Mouse (Mus musculus): ENCODE data around the gene Vamp1. TPM values are rescaled to one million over a fixed set of nuclear protein-coding genes. Genes with fewer than 3 reads are reported as not detected.

Vamp1 gene
- total RNA-seq (2021): 10 to 100 TPM; 75.3 to 80.4 TPM

DNA sequence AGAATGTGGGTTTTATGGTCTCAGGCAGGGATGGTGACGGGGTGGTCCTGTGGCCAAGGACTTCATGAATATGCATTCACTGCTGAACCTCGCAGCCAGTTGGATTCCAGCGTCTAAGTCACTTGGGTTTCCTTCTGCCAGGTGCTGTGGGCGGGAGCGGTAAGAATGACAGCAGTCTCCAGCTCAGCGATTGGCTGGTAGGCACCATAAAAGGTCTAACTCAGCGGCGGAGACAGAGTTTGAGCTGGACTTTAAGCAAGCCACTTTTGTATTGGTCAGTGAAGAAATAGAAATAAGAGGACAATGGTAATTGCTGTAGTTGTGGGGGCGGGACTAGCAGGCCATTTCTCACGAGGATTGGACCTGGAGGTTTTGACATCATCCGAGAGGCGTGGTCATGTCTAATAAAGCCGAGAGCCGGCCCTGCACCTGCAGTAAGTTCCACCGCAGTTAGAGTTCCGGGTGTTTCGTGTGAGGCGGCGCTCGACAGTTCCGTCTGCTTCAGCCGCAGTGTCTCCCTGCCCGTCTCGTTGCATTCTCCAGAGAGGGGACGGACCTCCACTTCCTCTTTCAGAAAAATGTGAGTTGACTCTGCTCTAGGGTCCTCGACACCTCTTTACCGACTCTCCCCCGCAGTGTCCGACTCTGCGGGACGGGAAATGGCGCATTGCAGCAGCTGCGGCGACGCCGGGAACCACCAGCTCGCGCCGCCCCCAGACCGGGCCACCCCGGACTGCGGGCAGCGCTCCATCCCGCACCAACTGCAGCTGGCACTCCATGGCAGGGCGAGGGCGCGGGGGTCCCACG lies at the start of gene Vamp1:
TSS of gene Vamp1 (plus strand) at position 404 of the 807 bp plus-strand sequence.
- DNase-seq: peak; percentile 90 to 92

DNA sequence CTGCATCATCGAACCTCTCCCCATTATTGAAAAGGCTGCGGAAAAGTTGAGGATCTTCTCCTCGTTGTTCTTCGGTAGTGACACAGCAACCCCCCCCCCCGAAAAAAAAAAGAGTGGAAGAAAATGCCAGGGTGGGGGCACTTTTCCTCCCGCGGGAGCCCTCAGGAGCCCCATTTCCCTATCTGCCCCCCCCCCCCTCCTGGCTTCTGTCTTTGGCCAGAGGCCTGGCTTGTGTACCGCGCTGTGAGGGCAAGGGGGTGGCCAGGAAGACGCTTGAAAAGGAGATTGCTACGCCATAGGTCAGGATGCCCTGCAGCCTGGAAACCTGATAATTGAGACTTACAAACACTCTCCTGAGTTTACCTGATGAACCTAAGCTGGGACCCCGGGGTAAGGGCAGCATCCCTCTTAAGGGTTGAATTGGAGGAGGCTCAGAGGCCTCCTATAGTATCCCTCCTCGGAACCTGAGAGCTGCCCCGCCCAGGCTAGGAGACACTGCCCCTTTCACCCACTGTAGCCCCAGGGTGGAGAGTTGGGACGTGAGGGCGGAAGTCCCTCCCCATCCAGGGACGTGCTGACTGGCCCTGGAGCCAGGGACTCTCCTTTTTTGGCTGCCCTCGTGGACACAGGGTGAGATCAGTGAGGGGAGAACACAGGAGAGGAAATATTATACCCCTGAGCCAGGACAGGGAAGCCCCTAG lies 49.1 kb upstream of the Vamp1 start, which contains the start of gene Gapdh:
TSS of gene Gapdh (minus strand) at position 417 of the 701 bp plus-strand sequence.
- DNase-seq: no peak

DNA sequence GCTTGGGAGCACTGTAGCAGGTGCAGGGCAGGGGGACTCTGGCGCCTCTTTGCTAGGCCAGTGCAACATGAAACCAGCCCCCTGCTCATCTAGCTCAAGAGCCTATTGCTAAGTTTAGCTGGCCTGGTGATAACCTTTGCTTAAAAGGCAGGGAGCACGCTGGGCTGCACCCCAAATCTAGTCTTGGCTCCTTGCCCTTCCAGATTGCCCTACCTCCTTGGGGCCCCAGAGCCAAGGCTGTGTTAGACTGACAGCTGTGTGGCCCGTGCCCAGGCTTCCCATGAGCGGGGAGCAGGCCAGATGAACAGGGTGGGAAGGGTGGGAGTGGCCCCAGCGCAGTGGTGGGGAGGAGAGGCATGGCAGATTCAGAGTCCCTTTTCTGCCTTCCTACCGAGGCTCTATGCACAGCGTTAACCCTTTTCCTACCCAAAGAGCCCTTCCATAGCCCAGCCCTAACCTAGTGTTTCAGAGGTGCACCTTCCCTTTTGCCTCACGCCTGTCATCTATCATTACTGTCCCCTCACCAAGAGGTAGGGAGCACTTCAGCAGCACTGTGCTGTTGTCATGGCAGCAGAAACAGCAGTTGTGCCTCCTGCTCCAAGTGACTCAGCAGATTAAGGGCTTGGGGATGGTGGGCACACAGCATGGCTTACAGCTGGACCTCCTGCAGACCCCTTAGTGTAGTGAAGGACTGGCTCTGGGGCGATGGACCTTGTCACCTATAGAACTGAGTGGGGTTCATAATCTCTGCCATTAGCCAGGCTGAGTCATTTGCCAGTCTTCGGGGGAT lies 48.3 kb upstream of the Vamp1 start:
- peak; percentile 55 to 59 for DNase-seq

DNA sequence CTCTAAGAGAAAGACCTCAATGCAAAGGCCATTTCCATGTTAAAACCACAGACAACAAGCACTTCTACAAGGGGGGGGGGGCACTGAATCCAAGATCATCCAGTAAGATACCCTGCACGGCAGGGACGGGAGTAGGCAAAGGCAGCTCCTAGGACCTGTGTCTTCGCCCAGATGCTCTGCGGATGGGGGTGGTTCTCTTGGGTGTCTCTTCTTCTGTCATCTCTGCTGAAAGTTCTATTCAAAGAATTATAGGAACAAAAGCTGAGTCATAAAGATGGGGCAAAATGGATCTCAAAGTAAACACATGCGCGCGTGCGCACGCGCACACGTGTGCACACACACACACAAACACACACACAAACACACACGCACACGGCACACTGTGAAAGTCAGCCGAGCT lies 47.3 kb upstream of the Vamp1 start:
- DNase-seq: no peak

DNA sequence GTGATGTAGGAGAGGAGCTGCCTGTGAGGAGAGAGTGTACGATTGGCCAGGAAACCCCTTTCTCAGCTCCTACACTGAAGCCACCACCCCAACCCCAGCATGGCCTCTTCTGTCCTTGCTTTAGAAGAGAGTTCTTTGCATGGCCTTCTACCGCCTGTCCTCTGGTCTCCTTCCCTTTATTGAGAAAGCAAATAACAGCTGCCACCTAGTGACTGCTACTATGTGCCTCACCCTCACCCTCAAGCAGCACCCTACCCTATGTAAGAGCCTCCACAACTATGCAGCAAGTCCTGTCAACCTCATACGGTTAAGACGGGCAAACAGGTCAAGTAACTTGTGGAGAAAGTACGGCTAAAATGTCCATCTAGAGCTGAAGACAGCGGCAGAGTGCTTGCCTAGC lies 45.2 kb upstream of the Vamp1 start:
- DNase-seq: no peak

DNA sequence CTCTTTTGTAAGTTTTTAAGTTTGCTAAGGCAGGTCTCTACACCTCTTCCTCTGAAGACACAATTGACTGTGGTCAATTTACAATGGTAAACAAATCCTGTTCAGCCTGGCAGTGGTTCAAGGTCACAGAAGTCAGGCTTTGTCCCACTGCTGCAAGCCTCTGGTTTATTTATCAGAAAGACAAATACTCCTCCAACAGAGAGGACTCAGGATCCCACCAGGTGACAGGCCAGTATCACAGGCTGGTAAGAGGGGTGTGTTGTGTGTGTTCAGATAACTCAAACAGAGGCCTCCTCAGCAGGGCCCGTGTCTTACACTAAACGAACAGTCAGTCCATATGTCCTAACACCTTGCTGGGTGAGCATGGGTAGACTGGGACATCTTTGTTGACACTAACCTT lies 42.9 kb upstream of the Vamp1 start:
- no peak for DNase-seq

DNA sequence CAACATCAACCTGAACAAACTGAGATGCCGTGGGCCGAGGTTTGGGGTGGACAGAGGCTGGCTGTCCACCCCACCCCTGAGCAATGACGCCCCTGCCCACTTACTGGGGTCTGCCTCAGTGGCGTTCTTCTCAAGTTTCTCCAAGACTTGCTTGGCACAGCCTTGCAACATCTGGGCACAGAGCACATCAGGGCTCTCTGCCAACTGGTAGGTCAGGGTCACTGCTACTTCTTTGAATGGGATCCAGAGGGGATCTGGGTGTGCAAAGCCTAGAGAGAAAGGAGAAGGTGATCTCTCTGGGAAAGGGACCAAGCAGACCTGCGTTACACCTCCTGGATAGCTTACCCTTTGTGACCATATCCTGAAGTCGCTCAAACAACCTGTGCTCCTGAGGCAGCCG lies 42.1 kb upstream of the Vamp1 start:
- no peak for DNase-seq

DNA sequence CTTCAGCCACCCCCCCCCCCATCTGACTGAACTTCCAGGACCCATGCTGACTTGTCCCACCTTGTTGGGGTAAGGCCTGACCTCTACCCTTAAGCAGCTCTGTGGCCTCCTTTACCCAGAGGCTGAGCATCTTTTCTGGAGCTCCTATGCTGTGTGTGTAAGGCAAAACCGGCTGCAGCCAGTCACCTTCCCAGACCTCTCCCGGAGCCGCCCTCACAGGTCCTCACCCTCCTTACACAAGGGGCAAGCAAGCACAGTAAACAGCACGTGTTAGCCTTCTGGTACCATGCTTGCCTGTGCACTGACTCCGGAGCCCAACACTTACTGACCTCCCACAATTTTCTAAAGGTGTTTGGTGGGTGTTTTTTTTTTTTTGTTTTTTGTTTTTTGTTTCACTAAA lies 39.9 kb upstream of the Vamp1 start:
- no peak for DNase-seq

DNA sequence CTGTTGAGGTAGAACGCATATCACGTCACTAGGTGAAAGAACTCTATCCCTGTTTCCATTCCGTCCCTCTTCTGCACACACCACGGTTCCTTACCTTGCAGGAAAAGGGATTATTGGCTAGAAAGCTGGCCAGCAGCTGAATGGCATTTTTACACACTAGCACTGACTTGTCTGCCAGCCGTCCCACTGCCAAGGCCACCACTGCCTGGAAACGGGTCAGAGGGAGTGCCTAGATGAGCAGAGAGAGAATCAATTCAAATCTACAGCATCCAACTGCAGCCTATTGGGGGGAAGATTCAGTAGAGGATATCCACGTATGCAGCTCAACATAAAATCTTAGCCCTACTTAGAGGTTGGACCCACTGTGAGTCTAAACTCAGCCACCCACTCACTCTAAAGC lies 35.8 kb upstream of the Vamp1 start:
- DNase-seq: no peak

DNA sequence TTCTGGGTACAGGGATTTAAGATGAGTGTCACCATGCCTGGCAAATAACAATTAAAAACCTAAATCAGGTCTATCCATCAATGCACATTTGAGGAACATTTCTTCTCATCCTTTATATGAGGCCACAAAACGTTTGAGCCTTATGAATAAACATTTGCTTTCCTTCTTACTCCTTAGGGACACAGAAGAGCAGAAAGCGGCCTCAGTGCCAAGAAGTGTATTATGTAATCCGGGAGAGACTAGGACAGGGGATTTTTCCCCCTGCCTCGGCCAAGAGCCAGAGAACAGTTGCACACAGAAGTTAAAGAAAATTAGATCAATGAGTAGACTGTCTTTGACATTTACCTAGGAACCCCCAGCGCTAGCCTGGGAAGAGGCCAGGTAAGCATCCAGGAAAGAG lies 33.2 kb upstream of the Vamp1 start:
- DNase-seq: no peak

DNA sequence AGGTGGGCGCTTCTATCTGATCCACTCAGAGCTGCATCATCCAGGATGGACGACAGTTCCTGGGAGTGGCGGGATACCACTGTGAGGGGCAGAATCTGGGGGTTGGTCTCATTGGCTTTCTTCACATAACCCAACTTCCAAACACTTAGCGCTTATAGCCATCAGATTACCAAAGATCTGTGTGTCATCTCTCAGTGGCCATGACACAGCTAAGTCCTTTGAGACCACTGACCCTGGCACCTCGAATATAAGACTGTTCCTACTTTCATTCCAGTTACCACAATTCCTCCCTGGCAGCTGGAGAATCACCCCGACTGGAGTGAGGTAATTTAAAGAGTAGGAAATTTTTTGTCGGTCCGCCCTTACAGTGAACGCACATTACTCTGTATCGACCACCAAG lies 29.1 kb upstream of the Vamp1 start:
- no peak for DNase-seq

DNA sequence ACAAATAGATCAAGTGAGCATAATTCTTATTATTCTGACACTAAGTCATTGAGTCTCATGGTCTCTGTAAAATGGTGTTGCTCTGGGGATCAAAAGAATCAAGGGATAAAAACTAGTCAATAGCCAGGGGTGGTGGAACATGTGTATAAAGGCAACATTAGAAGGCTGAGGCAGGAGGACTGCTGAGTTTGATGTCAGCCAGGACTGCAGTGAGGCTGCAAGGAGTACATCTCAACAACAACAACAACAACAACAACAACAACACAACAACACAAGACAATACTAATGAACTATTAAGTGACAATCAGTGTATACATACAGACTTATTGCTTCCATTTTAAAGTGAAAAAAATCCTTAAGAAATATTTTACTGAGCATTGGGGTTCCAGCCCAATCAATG lies 24.5 kb upstream of the Vamp1 start:
- DNase-seq: no peak

DNA sequence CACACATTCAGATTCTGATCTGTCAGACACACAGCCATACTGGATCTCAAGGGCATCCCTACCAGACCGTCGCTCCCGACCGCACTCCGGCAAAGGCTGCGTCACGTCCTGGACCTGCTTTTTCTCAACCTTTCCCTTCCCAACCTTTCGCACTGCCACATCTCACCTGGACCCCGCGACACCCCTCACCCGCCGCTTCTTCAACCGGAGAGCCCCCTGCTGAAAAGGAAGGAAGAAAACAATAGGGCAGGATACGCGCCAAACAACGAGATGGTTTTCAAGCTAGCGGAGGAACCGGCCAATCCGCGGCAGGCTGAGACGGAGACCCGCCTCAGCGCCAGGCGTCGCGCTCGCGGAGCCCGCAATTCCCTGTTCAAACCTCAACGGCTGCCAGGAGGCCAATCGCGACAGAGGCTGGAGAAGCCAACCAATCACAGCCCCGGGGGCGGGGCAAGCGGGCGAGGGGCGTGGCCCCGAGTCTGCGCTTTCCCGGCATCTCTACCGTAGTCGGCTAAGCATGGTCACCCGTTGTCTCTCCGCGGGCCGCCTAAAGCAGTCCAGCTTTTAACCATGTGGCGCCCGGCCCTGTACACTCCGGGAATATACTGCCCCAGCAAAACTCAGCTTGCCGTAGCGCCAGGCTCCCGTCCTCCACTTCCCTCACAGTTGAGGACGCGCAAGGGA lies 23.9 kb upstream of the Vamp1 start, which contains the start of the genes Ncapd2 and Mrpl51:
TSS of gene Ncapd2 (minus strand) at position 370 of the 684 bp plus-strand sequence.
TSS of gene Mrpl51 (plus strand) at position 470 of the 684 bp plus-strand sequence.
- peak; percentile 95 to 97 for DNase-seq

DNA sequence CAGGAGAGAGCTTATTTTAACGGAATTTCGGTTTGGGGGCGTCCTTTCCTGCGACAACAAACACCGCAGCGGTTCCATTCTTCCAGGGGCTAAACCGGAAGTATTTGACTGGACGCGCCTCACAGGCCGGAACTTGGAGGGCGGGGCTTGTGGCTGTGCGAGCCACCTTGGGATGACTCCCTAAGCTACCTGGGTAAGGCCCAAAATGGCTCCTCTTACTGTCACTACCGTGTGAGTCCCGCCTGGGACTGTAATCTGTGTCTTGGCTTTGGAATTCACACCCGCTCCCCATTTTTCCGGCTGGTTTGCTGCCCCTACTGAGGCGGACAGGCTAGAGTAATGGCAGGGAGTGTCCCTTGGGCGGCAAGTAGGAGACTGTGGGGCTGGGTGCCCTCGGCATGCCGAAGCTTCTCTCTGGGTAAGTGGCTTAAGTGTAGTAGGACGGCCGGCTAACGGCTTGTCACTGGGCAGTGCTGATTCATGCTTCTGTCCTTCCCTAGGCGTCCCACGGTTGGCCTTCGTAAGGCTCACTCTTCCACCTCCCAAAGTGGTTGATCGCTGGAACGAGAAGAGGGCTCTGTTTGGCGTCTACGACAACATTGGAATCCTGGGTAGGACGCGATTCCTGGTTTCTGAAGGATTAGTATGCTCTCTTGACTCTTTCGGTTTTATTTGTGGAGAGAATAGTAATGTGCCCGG lies 23.2 kb upstream of the Vamp1 start:
- DNase-seq: peak; percentile 88

DNA sequence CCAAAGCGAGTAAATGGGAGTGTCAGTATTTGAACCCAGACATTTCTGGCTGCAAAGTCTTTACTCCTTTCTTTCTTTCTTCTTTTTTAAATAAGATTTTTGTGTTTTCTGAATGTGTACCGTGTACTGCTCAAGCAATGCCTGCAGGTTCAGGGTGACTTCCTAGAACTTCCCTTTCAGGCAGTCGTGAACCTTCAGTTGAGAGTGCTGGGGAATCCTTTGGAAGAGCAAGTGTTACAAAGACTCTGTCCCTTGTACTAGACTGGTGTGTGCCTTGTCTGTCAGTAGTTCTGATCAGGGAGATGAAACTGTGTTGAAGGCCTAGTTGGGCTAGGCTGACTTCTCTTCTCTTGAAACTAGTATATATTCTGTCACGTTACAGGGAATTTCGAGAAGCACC lies 22.5 kb upstream of the Vamp1 start:
- DNase-seq: no peak

DNA sequence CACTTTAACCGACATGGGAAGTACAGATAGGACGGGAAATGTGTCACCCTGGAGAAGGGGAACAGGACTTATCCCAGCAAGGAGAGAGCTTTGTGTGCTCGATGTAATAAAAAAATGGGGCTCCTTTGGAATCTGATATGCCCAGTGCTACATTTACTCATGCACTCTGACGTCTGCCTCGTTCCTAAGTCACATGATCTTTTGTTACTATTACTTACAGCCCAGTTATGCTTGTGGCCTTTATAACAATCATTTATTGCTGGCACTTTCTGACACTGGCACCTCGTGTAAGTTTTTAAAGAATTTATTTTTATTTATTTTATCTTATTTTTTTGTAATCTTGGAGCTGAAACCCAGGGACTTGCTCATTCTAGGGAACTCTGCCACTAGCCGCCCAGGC lies 22.0 kb upstream of the Vamp1 start:
- no peak for DNase-seq

DNA sequence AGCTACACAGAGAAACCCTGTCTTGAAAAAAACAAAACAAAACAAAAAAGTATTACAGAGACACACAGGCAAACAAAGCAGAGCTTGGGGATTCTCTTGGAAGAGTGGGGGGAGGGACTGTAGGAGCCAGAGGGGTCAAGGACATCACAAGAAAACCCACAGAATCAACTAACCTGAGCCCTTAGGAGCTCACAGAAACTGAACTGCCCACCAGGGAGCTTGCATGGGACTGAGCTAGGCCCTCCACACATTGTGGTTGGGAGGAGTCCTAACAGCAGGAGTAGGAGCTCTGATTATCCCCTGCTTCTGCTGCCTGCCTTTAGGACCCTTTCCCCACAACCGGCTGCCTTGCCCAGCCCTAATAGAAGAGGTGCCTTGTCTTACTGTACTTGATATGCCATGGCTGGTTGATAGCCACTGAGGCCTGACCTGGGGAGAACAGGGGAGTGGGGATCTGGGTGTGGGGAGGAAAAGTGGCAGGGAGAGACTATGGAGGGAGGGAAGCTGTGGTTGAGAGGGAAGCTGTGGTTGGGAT lies 19.7 kb upstream of the Vamp1 start:
- no peak for DNase-seq

DNA sequence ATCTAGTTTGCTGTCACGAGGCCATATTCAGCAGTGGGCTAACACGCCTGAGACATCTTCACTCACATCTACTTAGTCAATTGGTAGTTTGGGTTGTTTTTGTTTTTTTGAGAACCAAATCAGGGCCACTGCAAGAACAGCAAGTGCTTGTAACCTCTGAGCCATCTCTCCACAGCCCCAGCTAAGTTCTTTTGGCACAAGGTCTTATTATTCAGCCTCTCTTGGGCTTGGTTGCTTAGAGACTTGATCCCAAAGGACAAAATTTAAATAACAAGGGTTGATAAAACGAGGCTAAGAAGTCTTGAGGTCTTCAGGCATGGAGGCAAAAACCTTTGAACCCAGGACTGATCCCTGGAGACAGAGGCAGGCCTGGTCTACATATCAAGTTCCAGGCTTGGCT lies 19.1 kb upstream of the Vamp1 start:
- no peak for DNase-seq

DNA sequence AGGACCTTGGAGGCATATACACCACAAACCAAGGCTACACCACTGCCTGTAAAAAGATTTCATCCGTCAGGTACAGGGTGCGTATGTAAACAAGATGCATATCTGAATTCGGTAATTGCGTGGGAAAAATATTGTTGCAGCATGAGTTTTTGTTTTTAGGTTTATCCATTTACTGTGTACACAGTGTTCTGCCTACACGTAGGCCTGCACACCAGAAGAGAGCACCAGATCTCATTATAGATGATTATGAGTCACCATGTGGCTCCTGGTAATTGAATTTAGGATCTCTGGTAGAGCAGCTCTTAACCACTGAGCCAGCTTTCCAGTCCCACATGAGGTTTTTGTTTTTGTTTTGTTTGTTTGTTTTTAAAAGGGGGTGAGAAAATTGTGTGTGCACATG lies 18.2 kb upstream of the Vamp1 start:
- no peak for DNase-seq

DNA sequence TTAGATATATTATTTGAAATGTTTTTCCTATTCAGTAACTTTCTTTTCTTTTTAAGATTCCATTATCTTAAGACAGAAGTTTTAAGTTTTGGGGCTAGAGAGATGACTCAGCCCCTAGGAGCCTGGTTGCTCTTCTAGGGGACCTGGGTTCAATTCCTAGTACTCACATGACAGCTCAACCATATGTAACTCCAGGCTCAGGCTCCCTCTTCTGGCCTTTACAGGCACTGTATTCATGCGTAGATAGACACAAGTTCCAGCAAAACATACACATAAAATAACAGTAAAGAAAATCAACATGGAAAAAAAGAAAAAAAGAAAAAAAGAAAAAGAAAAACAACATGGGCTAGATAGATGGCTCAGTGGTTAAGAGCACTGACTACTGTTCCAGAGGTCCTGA lies 4.9 kb upstream of the Vamp1 start:
- DNase-seq: no peak

DNA sequence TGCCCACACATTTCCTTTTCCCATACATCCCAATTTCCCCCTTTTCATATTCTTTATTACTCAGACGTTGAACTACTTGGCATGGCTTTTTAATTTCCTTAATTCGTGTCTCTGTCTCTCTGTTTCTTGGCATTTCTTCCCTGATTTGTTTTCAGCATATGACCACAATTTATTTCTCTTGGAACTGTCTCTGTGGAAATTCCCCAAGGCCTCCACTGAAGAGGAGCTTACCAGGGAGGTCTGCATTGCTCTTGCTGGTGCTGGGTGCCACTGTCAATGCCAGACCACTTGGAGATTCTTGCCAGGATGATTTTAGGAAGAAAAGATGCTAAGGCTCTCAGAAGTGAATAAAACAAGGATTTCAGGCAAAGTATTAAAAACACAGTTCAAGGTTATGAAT lies 2.7 kb upstream of the Vamp1 start:
- no peak for DNase-seq

DNA sequence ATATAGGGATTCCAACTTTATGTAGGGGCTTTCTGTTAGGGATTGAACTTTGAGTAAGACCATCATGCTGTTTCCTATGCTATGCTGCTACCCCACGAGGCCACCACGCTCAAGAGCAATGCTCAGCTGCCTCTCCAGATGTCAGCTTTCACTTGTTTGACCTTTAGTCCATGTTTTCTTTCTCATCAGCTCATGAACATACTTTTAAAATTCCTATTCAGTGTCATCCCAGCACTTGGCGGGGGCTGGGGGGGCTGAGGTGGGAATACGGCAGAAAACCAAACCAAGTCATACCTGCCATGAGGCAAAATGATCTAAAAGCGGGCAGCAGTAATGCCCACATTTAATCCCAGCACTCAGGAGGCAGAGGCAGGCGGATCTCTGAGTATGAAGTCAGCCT lies 2.2 kb upstream of the Vamp1 start:
- DNase-seq: no peak

Data from layer of hippocampus, postnatal 36 days (tissue).